Mouse (Mus musculus) left cerebral cortex, adult 11 months (tissue): Measurements from ENCODE around the gene 2310030G06Rik.

ENCODE experiments used
- DNase-seq: peaks from one replicate; pipeline ENCODE4 v3.0.0; 2022; ENCODE audit warnings: low spot score

Gene 2310030G06Rik

GRCm38 (mm10) chr9:50746214-50746677 is at the start of gene 2310030G06Rik:
Gene 2310030G06Rik (minus strand): TSS chr9:50746536.
- no peak for DNase-seq

- DNase-seq, result no peak
These were observed 48.9 kb upstream of the 2310030G06Rik start for GRCm38 (mm10) chr9:50795266-50795665.

GRCm38 (mm10) chr9:50782155-50782554 is 35.8 kb upstream of the 2310030G06Rik start:
- DNase-seq, result no peak

GRCm38 (mm10) chr9:50776162-50776760 is 29.9 kb upstream of the 2310030G06Rik start:
- no peak for DNase-seq

DNA sequence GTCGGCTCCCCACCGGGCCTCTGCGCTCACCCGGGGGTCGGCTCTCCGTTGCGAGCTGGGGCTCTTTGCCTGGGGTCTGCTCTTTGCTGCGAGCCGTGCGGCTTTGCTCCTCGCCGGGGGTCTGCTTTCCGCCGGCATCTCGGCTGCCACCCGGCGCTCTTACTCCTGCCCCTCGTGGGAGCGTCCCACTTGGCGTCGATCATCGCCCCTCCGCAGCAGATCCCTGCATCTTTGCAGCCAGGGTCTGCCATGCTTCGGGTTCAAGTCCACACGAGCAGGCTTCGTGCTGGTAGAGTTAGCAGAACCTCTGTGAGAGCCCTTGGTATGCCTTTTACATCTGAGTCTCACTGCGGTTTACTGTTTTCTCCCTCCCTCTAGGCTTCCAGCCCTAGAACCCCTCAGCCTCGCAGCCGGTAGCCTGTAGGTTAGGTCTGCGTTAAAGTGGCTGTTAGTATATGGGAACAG is 29.4 kb upstream of the 2310030G06Rik start:
- no peak for DNase-seq

GRCm38 (mm10) chr9:50774991-50775612 is 28.8 kb upstream of the 2310030G06Rik start, which contains the start of the genes Alg9 and 1110032A03Rik:
Gene Alg9 (plus strand): TSS chr9:50775019.
Gene 1110032A03Rik (minus strand): TSS chr9:50775520.
- peak; percentile 72 for DNase-seq

- no peak for DNase-seq
These were observed 27.7 kb upstream of the 2310030G06Rik start for GRCm38 (mm10) chr9:50774026-50774462.

- DNase-seq, result no peak
These were observed 23.7 kb upstream of the 2310030G06Rik start for GRCm38 (mm10) chr9:50770011-50770410.

- DNase-seq, result peak; percentile 98
These were observed 22.0 kb upstream of the 2310030G06Rik start, which contains the start of gene Fdxacb1 for GRCm38 (mm10) chr9:50768107-50769002. Gene Fdxacb1 (plus strand): TSS chr9:50768236.

- DNase-seq, result no peak
These were observed 21.3 kb upstream of the 2310030G06Rik start for GRCm38 (mm10) chr9:50767531-50768106.

GRCm38 (mm10) chr9:50763331-50763730 is 17.0 kb upstream of the 2310030G06Rik start:
- no peak for DNase-seq

GRCm38 (mm10) chr9:50761520-50762243 is 15.3 kb upstream of the 2310030G06Rik start:
- DNase-seq, result no peak

GRCm38 (mm10) chr9:50756711-50757110 is 10.4 kb upstream of the 2310030G06Rik start:
- DNase-seq, result no peak

GRCm38 (mm10) chr9:50753947-50754346 is 7.6 kb upstream of the 2310030G06Rik start:
- no peak for DNase-seq

GRCm38 (mm10) chr9:50752784-50753615 is 6.7 kb upstream of the 2310030G06Rik start:
- DNase-seq, result peak; percentile 61

GRCm38 (mm10) chr9:50752054-50752602 is 5.8 kb upstream of the 2310030G06Rik start, which contains the start of gene Hspb2:
Gene Hspb2 (minus strand): TSS chr9:50752354.
- no peak for DNase-seq

DNA sequence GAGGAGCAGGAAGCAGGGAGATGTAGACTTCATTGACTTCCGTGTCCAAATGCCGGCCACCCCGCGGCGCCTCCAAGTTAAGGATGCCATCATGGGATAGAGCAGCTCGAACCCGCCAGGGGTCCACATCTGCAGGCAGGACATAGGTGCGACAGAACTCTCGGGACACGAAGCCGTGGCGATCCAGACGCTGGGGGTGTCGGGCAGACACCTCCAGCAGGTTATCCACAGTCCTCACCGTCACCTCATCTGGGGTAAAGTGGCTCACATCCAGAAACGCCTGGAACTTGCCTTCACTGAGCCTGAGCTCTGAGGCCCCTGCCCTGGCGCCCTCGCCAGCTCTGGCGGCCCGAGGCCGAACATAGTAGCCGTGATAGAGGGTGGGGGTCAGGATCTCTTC is 5.0 kb upstream of the 2310030G06Rik start, which contains the start of gene Cryab:
TSS of gene Cryab (plus strand) at position 3 of the 400 bp plus-strand sequence.
- no peak for DNase-seq

GRCm38 (mm10) chr9:50750706-50751105 is 4.4 kb upstream of the 2310030G06Rik start:
- DNase-seq, result no peak

DNA sequence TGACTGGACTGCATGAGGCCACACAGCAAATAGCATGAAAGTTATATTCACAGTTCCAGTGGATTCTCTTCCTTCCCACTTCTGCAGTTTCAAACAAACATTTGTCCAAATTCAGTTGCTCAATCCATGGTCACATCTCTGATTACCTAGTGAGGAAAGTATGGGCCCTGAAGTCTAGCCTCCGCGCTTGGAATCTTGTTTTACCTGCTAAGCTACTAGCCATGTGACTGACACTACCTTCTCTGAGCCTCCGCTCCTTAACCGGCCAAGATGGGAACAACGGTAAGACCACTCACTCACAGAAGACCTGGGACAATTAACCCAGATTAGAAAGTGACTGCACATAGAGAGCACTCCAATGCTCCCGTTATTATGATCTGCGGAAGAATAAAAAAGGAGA is 530 bp downstream of the 2310030G06Rik start:
- no peak for DNase-seq

- no peak for DNase-seq
These were observed 3.6 kb downstream of the 2310030G06Rik start for GRCm38 (mm10) chr9:50742744-50743143.
